Mouse (Mus musculus) left cerebral cortex, adult 2 months (tissue): ENCODE measurements around the gene Carmil1. TPM values are rescaled to one million over a fixed set of nuclear protein-coding genes. Genes with fewer than 3 reads are reported as not detected.

Source experiments
- DNase-seq, 2 experiments: peaks; one replicate each; pipeline ENCODE4 v3.0.0; 2021 to 2022; ENCODE audit warnings: low spot score in 2 of 2, mixed read lengths in 1 of 2; ENCODE audit errors: extremely low spot score in 1 of 2
- H3K27ac ChIP-seq: fragments of 200-600 bp; 2 replicates; pipeline ENCODE4 v1.8.1; 2022
- H3K4me3 ChIP-seq: fragments of 200-600 bp; 2 replicates; pipeline ENCODE4 v1.8.1; 2022
- CTCF ChIP-seq: fragments of 200-600 bp; IDR thresholded peaks from 2 replicates; pipeline ENCODE4 v1.8.1; 2022; ENCODE audit warnings: antibody characterized with exemption, mild to moderate bottlenecking, moderate library complexity
- intact Hi-C: fragments of 180-260 bp; cut with DNase I; formaldehyde crosslinking; loops from one replicate; pipeline ENCODE4 v1.15.1; 2025
- total RNA-seq, 2 experiments: library from RNA; stranded (reverse); gene quantifications; 2 replicates each; pipeline ENCODE4 v1.2.3; 2021

The Carmil1 gene
- total RNA-seq, 2 experiments from 2014 or later, result 32.5 to 34.3 TPM

DNA sequence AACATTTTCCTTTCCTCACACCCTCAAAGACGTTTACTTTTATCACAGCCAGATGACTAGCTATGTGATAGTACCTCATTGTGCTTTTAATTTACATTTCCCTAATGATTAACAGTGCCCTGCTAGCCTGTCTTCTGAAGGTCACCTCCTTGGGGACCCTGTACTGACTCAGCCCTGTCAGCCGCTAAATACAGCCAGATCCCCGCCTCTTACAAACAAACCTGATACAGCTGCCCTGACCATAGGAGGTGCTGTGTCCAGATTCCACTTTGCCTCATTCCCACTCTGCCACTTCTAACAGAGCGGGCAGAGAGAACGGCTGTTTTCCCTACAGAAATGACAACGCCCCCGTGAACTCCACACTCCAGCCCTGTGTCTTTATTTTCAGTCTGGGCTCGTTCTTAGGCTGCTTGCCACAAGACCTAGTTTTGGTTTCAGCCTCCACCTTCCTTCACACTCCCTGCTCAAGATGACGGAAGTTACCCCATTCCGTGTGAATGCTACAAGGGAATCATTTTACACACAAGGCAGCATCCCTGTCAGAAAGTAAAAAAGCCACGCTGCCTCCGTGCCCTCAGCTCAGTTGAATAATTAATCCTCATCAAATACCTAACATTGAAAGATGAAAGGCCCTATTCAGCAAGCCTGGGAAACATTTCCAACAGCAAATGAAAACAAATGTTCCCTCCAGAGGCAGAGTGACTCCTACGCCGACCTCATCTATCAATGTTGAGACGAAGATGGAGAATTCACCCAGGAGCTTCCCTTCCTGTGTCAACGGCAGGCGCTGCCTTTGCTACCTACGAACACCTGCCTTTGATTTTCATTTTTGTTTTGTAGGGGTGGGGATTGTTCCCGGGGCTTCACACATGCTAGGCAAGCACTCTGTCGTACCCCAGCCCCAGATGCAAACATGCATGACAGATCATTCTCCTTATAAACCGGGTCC is 145.0 kb downstream of the Carmil1 start:
- Histone ChIP-seq H3K27ac (no peak overlapping the region), H3K4me3 (no peak overlapping the region)
- intact Hi-C loops, result no loop called here
- DNase-seq, result peak in 1 of 2 experiments; percentile 25
- TF ChIP-seq CTCF, result peak; percentile 22

DNA sequence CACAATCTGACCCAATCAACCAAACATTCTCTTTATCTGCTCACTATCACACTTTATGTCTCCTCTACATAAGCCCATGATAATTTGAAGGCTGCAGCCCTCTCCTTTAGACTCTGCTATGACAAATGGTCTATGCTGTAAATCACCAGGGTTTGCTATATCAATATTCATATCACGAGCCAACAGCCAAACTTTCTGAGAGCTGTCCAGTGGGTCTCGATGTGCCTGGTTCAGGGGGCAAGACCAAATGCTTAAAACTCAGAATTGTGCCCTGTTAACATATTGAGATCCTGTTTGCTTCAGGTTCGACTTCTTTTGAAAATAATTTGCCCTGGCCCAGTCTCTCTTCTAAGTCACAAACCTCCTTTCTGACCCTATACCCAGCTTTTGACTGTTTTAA is 147.7 kb downstream of the Carmil1 start:
- no peak for TF ChIP-seq CTCF
- intact Hi-C loops, result no loop called here
- Histone ChIP-seq H3K27ac (no peak overlapping the region), H3K4me3 (no peak overlapping the region)
- DNase-seq, result no peak

DNA sequence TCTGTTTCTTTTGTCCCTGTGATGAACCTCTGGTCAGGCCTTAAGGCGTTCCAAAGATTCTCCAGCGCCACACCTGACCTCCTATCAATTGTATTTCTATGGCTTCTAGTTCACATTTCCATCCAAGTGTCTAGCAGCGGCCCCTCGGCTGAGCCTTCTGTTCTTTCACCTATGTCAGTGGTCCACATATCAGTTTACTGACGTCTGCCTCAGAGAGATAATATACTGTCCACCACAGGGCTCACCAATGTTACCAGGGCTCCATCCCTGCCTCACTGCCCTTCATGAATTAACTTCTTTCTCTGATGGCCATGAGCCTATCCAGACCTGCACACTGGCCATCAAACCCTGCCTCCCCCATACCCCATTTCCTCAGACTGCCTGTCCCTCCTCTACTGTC is 149.3 kb downstream of the Carmil1 start:
- H3K27ac ChIP-seq, result no peak overlapping the region
- TF ChIP-seq CTCF, result no peak
- intact Hi-C loops, result no loop called here
- DNase-seq, result no peak
- no peak overlapping the region for H3K4me3 ChIP-seq

DNA sequence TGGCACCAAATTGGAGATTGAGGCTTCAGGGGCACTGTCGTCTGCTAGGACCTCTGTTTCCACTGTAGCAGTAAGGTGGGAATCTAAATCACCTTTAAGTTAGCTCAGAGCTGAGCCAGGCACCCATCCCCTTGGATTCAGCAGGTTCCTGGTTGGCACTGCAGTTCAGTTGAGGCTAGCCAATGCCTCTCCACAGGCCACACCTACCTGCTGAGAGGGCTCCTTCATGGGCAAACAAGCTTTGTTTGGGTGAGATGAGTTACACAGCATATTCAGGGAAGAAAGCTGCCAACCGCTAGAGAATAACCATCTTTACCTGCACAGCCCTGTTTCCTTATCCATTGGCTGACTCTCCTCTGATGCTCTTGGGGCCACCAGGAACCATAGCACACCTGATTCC is 149.9 kb downstream of the Carmil1 start:
- Histone ChIP-seq H3K4me3 (no peak overlapping the region), H3K27ac (no peak overlapping the region)
- TF ChIP-seq CTCF, result no peak
- intact Hi-C loops, result no loop called here
- no peak for DNase-seq

DNA sequence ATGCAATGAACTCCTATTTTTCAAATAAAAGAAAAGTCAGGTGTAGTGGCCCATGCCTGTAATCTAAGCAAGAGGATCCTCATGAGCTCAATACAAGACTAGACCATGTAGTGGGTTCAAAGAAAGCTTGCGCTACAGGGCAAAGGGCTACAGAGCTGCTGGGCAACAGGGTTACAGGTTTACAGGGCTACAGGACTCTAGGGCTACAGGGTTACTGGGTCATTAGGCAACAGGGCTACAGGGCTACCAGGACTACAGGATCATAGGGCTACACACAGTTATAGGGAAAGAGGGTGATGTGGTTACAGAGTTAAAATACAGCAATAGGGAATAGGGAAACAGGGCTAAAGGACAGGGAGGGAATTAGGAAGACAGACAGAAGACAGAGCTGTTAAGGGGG is 151.9 kb downstream of the Carmil1 start:
- intact Hi-C loops, result no loop called here
- no peak for TF ChIP-seq CTCF
- Histone ChIP-seq H3K4me3 (no peak overlapping the region), H3K27ac (no peak overlapping the region)
- DNase-seq, result no peak

DNA sequence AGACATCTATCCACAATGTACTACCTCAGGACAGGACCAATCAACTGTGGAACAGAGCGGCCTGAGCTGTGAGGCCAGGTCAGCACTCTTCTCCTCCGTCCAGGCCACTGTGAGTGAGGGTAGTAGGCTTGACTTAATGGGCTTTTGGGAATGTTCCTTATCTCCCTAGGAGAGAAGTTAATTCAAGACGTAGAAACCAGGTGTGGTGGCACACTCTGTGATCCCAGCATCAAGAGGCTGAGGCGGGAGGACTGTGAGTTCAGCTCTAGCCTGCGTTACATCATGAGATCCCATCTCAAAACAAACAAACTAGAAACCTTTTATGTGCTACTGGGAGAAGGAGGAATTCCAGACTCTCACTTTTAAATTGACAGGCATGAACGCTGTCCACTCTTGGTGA is 154.7 kb downstream of the Carmil1 start:
- TF ChIP-seq CTCF, result no peak
- Histone ChIP-seq H3K4me3 (no peak overlapping the region), H3K27ac (no peak overlapping the region)
- no peak for DNase-seq
- intact Hi-C loops, result no loop called here

DNA sequence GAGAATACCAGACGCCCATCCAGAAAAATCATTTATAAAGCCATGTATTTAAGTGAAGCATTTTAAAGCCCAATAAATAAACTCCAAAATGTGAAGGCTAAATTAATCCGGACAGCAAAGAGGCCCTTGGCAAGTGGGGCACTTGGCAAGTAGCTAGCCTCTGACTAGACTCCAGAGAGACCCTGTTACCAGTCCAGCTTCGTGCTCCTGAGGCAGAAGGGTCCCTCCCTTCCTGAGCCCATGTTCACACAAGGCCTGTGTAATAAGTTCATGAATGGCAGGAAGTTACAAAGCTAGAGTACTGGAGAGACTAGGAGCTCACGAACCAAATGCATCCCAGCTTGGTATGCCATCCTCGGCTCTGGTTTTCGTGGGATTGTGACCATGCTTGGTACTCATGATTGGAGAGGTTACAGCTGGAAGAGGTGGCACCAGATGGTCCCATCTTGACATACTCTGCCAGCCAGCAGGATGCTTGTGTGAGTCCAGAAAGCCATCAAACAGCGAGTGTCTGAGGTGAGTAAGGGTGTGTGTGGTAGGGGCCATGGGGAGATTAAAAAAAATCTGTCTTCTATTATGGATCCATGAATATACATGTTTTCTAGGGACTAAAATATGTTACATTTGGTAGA is 163.3 kb downstream of the Carmil1 start:
- TF ChIP-seq CTCF, result no peak
- Histone ChIP-seq H3K27ac (no peak overlapping the region), H3K4me3 (no peak overlapping the region)
- intact Hi-C loops, result no loop called here
- DNase-seq, result no peak

DNA sequence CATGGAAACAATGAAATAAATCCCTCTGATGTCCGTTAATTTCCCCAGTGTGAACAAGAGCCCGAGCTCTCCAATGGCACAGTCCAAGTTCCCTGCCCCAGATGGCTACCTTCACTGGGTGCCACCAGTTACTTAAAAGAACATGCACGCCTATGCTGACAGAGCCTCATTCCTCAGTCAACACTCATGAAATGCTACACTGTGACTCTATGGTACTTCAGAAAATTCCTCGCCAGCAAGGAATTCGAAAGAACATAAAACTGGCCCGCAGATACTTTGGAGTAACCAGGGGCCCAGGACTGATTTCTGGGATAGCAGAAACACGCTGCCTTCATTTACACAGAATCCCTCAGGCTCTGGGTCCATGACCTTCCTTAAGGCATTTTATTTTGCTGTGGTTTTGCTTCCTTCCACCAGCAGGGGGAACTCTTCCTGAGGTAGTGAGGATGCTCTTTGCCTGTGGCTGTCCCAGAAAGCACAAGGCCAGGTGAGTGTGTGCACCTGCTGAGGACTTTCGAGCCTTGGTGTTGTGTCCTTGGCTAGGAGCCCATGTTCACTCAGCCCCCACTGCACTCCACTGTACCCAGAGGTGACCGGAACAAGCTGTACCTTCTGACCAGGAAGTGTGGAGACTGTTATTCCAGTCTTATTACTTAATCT is 167.8 kb downstream of the Carmil1 start:
- peak; percentile 40 to 46 for DNase-seq
- Histone ChIP-seq H3K27ac (no peak overlapping the region), H3K4me3 (no peak overlapping the region)
- peak; percentile 76 for TF ChIP-seq CTCF
- intact Hi-C loops, result loop anchor here (1.0 to 5.0 kb wide), 2 partner anchors 86 to 168 kb away; no protein-coding TSS in a partner anchor

DNA sequence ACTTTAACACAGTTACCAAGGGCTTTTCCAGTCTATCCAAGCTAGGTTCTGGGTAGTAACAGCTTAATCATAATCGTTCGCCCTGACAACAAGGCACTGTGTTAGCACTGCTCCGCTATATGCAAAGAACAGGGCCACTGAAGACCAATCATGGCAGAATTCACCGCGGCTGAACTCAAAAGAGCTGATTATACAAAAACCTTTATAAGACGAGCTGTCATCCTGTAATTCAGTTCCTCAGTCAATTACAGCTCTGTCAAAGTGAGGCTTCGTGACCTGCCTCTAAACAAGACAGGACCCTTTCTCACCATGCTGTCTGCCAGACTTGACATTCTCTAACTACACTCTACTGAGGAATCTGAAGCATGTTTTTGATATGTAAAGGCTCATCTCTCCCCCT is 170.3 kb downstream of the Carmil1 start:
- no peak for DNase-seq
- no peak for TF ChIP-seq CTCF
- Histone ChIP-seq H3K4me3 (no peak overlapping the region), H3K27ac (no peak overlapping the region)
- intact Hi-C loops, result loop anchor here (5.0 kb wide), 1 partner anchor 83 kb away; no protein-coding TSS in a partner anchor

DNA sequence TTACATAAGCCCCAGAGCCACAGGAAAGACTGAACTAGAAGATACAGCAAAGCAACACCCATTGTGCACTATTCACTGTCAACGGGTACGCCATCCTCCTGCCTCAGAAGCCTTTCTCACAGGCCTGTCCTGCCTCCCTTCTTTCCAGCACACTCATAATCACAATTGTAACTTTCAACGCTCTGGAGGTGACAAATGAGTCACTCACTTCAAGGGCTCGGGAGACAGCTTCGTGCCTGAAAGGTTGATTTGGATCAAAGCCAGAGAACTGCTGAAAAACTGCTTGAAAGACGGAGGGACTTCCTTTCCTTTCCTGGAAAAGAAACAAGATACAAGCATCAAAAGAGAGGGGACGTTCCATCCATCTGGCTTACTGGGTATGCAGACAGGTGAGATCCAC is 172.3 kb downstream of the Carmil1 start:
- intact Hi-C loops, result no loop called here
- TF ChIP-seq CTCF, result no peak
- no peak overlapping the region for H3K27ac ChIP-seq
- DNase-seq, result no peak
- no peak overlapping the region for H3K4me3 ChIP-seq

DNA sequence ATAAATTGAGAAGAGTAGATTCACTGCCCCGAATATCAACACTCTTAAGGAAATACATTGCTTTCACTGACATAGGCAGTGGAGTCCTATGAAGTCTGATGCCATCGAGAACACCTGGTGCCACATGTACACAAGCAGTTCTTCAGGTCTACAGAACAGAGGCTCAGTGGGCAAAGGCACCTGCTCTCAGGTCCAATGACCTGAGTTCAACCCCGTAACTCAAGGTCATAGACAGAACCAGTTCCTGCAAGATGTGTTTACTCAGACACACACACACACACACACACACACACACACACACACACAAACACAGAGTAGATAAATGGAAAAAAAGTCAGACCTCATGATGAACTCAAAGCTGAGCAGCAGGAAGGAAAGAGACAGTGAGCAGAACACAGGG is 173.5 kb downstream of the Carmil1 start:
- TF ChIP-seq CTCF, result no peak
- no peak for DNase-seq
- Histone ChIP-seq H3K4me3 (no peak overlapping the region), H3K27ac (no peak overlapping the region)
- intact Hi-C loops, result no loop called here

DNA sequence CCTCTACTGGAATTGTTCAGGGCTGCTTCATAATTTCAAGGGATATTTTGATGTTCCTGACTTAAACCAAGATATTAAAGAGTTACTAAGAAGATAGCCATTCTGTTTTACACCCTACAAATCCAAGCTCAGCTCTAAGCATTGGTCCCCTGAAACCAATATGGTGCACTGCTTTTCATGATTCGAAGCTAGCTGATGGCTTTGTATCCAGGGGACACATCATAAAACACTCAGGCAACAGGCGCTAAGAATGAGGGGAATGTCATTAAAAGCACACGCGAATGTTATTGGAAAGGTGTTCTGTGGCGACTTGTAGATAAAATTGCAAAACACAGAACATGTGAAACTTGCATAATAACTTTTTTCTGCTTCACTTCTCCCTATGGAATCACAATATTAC is 174.8 kb downstream of the Carmil1 start:
- Histone ChIP-seq H3K4me3 (no peak overlapping the region), H3K27ac (no peak overlapping the region)
- intact Hi-C loops, result no loop called here
- DNase-seq, result no peak
- no peak for TF ChIP-seq CTCF
